Mouse (Mus musculus): ENCODE results near the gene Mgmt.

GRCm38 (mm10) chr7:137068796-137069195 lies 174.4 kb downstream of the Mgmt start:
- TF ChIP-seq CTCF (IDR thresholded peaks at IDR 0.05; ENCODE audit: low read depth) (0 out of 2 replicates have a peak, but pooled peaks have one; percentile 8), EP300 (IDR thresholded peaks at IDR 0.05; ENCODE audit: low read depth) (no peak)

All from heart, postnatal 0 days (tissue).